Mouse (Mus musculus) left cerebral cortex, adult 18-20 months (tissue): ENCODE data around the gene Fgfr4. TPM values are rescaled to one million over a fixed set of nuclear protein-coding genes. Genes with fewer than 3 reads are reported as not detected.
"Not testable (repeated sequence)": the region's sequence is repeated elsewhere in the genome, so short reads cannot be mapped to it uniquely, and the experiment has no call there.

Source experiments
- DNase-seq, 2 experiments: peaks; one replicate each; pipeline ENCODE4 v3.0.0; 2021 to 2022; ENCODE audit warnings: low spot score in 2 of 2, mixed read lengths in 1 of 2
- total RNA-seq, 2 experiments: library from RNA; stranded (reverse); gene quantifications; 2 replicates each; pipeline ENCODE4 v1.2.3; 2021

Fgfr4 gene
- total RNA-seq, 2 experiments from 2014 or later = 0.21 to 0.40 TPM

DNA sequence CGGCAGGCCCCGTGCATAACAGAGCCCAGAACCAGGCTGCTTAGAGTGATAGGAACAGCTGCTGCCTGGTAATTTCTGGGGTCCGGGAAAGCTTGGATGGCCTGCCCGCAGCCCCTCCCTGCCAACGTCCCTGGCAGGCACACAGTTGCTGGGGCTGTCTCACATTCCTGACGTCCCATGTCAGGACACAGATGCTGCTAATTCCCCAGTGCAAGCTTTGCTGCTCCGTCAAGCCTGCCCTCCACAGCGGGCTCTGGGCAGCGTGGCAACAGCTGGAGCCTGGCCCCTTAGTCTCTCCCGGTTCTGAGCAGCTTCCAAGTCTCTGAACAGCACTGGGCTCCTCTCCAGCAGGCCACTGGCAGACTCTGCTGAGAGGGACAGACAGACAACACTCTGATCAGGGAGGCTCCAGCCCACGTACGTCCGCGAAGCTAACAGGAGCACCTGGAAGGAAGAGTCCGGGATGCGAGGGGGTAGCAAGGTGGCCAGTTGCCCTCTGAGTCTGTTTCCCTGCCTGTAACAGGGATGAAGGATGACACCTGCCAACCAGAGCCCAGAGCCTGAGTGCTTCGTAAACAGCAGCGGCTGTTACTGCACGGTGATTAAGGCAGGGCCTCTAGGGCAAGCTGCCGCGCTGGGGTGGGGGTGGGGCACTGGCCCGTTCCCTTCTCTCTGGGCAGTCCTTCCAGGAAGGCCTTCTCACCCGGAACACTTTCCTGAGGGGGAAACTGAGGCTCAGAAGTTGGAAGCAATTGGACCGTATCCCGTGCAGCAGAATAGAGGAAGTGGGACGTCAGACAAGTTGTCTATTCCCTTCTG lies 19.3 kb downstream of the Fgfr4 start:
- DNase-seq = peak; percentile 38 to 41

DNA sequence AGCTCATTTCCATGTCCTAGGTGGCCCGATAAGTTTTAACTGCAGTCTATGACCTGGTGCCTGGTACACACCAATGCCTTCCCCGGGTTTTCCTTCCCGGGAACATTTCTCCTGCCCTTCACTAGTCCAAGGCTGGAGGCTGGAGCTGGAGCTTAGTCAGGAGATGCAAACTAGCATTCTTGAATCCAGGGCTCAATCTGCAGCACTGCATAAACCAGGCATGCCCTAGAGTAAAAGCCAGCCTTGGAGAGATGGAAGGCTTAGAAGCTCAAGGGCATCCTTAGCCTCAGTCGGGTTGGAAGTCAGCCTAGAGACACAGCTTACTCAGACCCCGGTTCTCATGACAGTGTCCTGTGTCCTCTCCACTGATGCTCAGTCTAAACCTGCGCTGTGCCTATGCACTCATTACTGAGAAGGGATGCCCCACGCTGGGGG lies 19.9 kb downstream of the Fgfr4 start:
- DNase-seq = no peak

DNA sequence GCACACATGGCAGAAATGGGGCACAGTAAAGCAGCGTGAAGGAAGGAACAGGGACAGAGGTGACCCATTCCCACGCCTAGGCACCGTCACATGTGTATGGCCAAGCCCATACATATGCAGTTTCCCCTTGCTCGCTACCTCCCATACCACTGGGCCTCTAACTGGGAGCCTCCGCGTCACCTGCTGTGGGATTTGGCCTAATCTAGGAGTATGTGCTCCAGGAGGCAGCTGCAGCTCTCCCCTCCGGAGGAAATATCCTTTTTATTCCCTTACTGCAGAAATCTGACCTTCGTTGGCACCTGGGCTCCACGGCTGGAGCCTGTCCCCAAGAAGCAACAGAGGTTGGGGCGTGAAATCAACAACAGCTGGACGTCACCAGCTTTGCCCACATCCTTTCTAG lies 21.9 kb downstream of the Fgfr4 start:
- DNase-seq = no peak

DNA sequence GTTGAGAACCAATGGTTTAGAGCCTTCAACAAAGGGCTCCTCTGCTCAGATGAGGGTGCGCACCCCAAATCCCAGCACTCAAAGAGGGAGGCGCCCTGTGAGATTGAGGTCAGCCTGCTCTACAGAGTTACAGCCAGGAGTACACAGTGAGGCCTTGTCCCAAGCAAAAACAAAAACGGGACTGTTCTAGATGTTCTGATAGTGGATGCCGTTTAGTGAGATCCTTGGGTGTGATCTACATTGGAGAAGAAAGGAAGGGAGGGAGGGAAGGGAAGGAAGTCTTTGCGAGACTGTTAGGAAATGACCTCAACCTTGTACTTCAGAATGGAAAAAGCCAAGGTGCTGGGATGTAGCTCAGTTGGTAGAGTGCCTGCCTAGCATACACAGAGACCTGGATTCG lies 23.8 kb downstream of the Fgfr4 start:
- no peak for DNase-seq

DNA sequence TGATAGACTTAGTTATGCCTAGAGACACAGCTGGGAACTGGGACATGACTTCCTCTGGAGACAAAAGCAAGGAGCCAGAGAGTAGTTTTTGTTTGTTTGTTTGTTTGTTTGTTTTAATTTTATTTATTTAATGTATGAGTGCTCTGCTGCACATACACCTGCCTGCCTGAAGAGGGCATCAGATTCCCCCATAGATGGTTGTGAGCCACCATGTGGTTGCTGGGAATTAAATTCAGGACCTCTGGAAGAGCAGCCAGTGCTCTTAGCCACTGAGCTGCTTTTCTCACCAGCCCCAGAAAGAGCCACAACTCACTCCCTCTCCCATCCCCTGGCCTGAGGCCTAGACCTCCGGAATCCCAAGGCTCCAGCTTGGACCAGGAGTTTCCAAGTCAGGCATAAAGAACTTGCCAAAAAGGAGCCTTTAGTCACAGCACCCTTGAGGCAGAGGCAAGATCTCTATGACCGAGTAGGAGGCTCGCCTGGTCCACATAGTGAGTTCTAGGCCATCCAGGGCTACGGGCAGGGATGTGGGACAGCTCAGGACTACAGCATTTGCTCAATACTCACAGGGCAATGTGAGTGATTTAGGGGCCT lies 25.6 kb downstream of the Fgfr4 start:
- DNase-seq = no peak

DNA sequence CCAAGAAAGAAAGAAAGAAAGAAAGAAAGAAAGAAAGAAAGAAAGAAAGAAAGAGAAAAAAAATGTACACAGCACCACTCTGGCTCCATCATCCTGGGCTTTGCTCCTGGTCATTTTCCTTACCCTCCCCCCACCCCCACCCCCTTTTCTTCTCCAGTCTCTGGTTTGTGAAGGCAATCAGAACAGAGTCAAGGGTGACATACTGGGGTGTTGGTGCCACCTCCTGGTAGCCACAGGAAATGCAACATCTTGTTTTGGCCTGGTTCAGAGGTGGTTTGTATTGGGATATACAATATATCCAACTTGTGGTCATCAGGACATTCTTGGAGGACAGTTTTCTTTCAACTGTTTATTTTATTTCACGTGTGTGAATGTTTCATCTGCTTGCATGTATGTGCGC lies 26.1 kb downstream of the Fgfr4 start:
- DNase-seq = peak; percentile 70 to 76

DNA sequence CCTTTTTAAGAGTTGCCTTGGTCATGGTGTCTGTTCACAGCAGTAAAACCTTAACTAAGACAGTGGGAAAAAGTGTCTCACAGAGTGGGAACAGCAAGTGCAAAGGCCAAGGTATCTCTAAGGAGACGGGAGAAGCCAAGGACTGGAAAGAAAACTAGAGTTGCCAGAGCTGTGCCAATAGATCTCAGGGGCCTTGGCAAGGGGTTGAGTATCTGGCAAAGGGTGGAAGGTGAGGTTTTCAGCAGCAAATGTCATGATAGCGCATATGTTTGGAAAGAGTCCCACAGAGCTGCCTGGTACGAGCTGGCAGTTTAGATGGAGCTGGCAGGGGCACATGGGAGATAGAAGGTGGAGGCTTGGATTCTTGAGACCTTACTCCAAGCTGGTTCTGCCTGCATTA lies 27.2 kb downstream of the Fgfr4 start:
- DNase-seq = no peak

DNA sequence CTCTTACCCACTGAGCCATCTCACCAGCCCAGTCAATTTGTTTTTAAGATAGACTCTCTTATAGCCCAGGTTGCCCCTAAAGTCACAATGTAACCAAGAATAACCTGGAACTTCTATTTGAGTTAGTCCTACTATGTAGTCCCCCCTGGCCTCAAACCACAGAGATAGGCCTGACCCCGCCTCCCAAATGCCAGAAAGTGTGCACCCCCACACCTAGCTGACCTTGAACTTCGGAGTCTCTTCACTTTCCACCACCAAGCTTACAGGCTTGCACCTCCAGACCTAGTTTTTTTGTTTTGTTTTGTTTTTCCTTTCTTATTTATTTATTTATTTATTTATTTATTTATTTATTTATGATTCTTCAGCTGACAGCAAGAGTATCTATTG lies 29.3 kb downstream of the Fgfr4 start:
- DNase-seq = no peak

DNA sequence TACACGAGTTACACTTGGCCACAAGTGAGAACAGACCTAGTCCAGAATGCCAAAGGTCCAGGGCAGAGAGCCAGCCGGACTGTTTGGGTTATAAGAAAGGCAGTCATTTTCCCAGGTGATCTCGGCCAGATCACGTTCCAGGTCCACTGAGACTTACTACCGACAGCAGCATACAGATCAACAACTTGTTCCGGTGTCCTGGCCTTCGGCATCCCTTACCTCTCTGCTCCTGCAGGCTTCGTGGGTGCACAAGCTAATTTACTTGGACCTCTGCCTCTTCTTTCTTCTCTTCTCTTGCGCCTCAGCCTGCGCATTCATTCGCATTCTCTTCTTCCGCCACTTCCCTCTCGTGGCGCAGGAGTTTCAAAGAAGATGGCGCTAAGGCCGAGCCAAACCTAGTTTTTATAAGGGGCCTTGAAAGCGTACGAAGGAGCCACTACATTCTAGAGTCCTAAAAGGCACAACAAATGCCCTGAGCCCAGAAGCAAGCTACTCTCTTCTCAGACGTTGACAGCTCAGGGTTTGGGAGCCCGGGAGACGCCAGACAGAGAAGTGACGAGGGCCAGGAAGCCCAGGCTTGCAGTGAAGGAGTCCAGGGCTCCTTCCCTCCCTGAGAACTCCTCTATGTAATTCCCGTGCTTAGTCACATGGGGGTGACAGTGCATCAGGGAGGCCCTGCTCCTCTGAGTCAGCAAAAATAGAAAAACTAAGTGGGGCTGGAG lies 29.9 kb downstream of the Fgfr4 start:
- peak; percentile 54 to 68 for DNase-seq

DNA sequence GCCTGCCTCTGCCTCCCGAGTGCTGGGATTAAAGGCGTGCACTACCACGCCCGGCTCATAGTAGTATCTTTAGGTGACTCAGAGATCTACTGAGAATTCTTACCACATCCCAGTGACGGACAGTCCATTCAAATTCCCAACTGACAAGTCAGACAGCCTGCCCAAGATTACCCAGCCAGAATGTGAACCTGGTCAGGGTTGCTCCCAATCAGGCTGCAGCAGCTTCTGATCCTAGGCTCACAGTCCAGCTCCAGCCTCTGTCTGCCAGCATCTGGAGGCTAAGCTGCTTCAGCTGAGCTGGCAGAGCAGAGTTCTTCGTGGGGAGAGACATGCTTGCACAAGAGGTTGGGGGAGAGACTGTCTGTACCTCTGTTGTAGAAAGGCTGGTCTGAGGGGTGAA lies 30.9 kb downstream of the Fgfr4 start:
- no peak for DNase-seq

DNA sequence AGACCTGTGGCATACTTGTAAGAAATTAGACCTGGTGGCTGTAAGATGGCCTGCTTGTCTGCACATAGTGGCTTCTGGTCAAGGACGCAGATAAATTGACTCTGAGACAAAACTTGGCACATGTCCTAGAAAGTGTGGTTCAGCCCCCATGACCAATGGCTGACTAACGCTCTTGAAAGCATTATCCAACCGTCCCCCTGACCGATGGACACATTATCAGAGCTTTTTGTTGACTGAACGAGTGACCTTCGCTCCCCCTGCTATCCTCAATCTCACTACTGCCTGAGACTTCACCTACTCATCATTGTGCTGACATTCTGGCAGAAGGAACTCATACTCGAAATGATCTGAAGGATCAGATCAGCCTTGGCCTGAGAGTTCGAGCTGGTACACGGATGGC lies 34.6 kb downstream of the Fgfr4 start:
- not testable (repeated sequence) for DNase-seq

DNA sequence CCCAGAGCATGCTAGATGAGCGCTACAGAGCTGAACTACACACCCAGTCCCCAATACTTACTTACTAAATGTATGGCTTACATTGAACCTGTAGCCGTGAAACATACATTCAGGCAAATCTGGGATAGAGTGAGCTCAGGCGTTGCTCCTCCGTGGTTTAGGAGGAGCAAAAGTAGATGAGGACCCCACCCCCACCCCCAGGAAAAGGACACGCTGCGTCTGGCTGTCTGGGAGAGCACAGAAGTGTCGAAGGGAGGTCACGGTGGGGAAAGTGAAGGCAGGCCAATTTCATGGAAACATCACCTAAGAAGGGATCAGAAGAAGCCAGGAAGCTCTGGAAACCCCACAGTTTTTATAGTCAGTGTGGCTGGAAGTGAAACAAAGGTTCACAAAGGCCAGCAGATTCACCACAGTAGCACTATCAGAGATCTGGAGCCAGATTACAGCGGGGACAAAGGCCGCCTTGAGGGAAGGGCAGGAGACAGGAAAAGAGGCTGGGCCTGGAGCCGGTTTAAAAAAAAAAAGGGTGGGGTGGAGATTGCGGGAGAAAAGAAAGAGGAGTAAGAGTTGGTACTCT lies 37.2 kb downstream of the Fgfr4 start:
- no peak for DNase-seq

DNA sequence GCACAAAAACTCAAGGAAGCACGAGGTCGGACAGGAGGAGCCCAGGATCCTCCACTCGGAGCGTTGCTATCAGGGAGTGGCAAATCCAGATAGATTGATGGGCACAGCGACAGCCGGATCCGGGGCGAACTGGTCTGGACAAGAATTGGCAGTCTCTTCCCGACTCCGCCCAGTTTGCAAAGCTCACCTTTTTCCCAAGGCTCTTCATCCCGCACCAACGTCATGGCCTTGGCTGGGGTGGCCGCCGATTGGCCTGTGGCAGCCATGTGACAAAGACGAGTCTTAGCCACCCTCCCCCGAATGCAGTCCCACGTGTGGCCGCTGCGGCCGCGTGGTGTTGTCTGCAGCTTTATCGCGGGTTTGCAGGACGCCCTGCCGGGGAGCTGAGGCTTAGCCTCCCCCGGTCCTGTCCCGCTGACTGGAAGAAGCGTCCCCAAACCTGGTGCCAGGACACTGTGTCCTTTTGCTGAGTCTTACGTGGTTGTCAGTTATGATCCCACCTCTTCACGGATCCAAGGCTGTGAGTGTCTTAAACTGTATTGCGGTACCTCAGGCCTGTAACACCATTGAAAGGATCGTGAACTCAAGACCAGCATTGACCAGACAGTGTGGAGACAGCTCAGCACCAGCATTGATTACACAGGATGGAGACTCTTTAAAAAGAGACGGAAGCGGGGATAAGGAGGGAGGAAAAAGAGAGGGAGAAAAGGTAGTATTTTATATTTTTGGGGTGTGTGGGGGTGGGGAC lies 37.9 kb downstream of the Fgfr4 start:
- peak; percentile 93 to 94 for DNase-seq

DNA sequence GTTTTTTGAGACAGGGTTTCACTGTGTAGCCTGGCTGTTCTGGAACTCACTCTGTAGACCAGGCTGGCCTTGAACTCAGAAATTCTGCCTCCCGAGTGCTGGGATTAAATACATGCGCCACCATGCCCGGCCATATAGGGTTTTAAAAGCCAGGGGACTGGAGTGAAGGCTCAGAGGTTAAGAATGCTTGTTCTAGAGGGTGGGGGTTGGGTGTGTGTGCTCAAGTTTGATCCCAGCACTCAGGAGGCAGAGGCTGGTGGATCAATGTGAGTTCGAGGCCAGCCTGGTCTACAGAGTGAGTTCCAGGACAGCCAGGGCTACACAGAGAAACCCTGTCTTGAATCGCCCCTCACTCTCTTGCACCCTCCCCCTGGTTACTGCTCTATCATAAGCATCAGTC lies 39.1 kb downstream of the Fgfr4 start:
- no peak for DNase-seq

DNA sequence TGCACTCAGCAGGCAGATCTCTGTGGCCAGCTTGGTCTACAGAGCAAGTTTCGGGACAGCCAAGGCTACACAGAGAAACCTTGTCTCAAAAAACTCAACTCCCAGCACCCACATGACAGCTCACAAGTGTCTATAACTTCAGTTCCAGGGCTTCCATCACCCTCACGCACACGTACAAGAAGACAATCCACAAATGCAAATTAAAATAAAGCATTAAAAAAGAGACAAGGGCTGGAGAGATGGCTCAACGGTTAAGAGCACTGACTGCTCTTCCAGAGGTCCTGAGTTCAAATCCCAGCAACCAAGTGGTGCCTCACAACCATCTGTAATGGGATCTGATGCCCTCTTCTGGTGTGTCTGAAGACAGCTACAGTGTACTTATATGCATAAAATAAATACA lies 50.3 kb downstream of the Fgfr4 start:
- not testable (repeated sequence) for DNase-seq

DNA sequence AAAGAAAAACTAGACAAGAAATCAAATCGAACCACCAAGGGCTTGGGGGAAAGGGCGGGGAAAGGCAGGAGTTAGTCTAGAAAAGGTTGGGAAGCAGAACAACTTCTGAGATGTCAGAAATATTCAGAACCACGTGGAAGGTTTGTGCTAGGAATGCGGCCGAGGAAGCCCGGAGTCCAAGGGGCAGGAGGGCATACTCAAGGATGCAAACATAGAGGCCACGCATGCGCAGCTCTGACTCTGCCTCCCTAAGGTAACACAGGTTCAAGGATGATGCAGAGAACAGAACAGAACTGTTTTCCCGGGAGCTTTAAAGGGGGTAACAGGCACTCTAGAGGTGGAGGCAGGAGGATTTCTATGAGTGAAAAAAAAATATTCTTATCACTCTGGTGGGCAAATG lies 51.3 kb downstream of the Fgfr4 start:
- no peak for DNase-seq

DNA sequence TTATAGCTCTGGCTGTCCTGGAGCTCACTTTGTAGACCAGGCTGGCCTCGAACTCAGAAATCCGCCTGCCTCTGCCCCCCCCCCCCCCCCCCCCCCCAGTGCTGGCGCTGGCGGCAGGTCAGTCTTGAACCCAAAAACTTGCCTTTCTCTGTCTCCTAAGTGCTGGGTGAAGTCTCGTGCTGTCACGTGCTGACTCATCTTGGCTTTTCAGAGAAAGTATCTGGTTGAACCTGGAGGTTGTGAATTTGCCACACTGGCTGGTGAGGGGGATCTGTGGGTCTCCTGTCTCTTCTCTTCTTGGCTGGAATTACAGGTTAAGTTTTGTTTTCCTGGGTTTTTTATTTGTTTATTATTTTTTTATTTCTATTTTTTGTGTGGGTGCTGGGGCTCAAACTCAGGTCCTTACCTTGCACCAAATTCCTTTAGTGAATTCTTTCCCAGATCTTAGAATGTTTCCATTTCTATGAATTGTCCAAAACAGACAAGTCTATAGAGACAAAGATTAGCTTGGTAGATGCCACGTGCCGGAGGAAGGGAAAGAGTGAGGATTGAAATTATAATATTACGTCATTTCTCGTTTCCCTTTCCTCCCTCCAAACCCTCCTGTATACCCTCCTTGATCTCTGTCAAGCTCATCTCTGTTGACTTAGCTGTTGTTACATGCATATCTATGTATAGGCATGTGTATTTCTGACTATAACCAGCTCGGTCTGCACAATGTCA lies 52.4 kb downstream of the Fgfr4 start:
- no peak for DNase-seq

DNA sequence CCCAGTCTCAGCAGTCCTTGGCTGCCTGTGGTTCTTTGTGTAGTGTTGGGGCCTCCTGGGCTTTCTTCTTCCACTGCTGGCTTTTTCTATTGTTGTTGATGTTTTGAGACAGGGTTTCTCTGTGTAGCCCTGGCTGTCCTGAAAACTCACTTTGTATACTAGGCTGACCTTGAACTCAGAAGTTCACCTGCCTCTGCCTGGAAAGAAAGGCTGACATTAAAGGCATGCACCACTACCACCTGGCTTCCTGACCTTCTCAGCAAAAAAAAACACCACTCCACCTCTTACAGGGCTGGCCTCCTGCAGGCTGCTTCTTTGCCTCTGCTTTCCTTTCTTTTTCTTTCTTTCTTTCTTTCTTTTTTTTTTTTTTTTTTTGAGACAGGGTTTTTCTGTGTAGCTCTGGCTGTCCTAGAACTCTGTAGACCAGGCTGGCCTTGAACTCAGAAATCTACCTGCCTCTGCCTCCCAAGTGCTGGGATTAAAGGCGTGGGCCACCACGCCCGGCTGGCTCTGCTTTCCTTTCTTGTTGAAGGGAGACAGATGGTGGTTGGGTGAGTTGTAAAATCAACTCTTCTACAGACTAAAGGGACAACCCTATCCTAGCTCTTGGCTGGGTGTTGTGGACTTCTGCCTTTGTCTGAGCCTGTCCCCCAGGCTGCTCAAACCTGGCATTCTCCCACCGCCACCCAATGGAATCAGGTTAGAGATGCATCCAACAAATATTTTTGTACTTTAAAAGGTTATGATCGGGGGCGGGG lies 53.2 kb downstream of the Fgfr4 start:
- DNase-seq = no peak

DNA sequence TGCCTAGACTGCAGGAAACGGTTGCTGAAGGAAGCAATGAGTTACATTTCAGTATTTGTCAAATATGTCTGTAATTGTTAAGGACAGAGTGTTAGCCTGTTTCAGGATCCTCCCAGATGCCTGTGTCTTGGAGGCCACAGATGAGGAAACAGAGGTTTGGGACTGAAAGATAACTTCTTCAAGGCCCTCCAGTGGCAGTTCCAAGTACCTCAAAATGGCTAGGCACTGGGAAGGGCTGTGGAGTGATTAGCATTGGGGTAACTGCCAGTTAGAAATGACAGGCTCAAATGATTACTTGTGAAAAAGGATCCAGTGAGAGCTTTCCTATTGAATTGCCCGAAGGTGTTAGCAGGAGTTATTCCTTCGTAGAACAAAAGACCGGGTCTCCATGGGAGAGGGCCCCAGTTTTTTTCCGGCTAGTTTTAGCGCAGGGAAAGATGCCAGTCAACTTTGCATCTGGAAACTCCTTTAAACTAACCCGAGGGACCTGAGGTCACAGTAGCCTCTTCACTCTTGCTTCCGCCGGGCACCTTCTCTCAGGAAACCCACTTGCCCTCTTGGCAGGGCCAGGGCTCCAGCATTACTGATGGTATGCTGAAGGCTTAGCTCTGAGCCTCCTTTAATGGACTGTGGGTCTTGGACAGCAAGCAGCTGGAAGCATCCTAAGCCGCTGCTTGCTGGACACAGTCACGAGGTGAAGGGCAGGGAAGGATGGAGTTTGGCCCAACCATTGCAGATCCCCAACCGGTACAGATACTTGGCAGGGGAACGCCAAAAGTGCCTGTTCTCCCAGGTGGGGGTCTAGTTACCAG lies 56.6 kb downstream of the Fgfr4 start:
- no peak for DNase-seq
